Mouse (Mus musculus) retina, postnatal 1 day (tissue): ENCODE measurements at regions not wholly inside any gene's neighbourhood (a gene's known extent, or its start where the extent isn't known, plus 50 kb on each side); places are given as distances from the start of the nearest gene placed in this dataset.

Experiments
- DNase-seq: peaks from one replicate; pipeline ENCODE4 v3.0.0-alpha.2; 2012

GRCm38 (mm10) chr16:25042669-25043440 is 243.8 kb upstream of the Tprg start:
- DNase-seq, result no peak

DNA sequence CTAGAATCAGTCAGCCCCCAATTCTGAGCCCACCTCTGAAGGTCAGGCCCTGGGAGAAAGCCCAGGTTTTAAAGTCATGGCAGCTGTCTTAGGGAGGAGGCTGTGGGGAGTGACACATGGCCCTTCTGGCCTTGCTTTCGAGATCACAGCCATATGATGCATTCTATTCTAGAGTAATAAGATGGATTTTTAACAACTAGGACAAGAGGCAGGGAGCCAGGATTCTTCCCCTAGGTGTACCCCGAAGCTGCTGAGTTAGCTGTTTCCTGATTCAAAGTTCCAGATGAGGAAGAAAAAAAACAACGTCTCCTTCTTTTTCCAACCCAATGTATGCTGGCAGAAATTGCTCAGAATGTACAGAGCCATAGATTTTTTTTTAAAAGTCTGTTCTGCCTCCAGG is 242.0 kb upstream of the Tprg start:
- DNase-seq, result no peak

GRCm38 (mm10) chr16:25047726-25048125 is 238.9 kb upstream of the Tprg start:
- no peak for DNase-seq

GRCm38 (mm10) chr16:25049928-25050510 is 236.6 kb upstream of the Tprg start:
- DNase-seq, result no peak

- DNase-seq, result no peak
These were observed 235.6 kb upstream of the Tprg start for GRCm38 (mm10) chr16:25051044-25051443.

DNA sequence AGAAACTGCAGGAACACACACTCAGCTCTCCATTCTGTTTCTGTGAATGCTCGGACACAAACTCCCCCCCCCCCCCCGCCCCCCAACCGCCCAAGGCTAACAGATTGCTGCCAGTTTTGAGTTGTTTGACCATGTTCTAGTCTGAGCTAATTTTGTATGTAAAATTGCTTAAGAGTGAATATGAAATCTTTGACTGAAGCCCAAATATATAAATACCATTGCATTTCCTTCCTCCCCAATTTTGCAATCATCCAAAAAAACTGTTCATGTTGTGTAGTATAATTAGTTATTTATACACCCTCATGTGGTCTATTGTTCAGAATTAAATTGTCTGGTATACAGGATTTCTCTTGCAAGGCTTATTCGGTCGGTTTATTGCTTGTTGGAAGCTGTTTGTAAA is 234.2 kb upstream of the Tprg start:
- no peak for DNase-seq

- no peak for DNase-seq
These were observed 233.7 kb upstream of the Tprg start for GRCm38 (mm10) chr16:25052917-25053343.

DNA sequence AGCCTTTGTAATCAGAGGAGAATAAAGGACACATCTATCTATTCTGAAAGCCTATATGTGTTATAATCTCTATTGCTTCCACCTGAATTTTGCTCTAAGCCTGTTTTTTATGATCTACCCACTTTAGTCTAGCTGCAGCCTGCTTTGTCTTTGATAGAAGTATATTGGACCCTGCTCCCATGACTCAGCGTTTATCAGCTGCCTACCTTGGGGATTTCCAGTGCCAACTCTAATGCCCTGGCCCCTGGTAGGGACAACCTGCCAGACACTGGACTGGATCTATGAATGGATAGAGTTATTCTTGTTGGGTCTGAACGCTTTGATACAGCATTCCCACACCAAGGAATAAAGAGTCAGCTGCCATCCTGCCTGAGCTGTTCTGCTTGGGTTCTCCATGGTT is 232.3 kb upstream of the Tprg start:
- DNase-seq, result no peak

DNA sequence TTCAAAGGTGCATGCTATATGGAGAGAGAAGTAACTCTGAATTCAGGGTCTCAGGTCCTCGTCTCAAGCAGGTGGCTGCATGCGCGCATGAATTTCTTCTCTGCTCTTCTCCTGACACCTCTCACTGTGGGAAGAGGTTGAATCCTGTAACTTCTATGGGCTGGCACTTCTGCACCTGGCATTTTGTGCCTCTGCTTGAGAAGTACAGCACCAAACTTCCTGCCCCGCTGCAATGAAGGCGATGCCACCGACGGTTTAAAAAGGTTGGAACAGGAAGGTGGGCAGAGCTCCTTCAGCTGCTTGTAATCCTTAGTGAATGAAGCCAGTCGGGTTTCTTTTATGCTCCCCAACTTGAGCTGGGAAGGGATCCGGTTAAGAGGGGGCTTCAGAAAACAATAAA is 231.2 kb upstream of the Tprg start:
- DNase-seq, result no peak

DNA sequence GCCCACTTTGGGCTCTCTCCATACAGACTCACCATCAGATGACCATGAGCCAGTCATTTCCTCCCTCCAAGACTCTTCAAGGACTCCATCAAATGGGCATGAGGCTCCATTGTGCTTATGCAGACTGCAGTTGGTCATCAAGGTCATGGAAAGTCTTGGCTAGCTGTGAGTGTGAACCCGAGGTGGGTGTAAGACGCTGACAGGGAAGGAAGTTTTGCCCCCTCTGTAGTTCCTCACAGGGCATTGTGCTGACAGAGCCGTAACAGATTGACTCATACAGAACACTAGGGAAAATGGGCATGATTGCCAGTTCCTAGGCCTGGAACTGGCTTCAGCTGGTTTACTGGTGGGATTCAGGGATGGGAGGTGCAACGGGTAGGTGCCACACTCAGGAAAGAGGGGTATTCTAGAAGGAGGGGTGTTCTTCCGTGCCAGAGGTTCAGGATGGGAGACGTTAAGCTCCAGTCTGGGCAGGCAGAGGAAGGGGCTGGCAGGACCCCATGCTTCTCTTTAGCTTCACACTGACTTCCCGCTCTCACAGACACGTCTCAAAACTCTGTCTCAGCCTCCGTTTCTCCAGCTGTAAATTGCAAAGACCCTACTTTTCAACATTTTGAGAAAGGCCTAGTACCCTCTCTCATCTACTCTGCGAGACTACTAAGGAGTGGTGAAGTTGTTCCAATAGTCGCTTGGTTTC is 228.4 kb upstream of the Tprg start:
- DNase-seq, result no peak

DNA sequence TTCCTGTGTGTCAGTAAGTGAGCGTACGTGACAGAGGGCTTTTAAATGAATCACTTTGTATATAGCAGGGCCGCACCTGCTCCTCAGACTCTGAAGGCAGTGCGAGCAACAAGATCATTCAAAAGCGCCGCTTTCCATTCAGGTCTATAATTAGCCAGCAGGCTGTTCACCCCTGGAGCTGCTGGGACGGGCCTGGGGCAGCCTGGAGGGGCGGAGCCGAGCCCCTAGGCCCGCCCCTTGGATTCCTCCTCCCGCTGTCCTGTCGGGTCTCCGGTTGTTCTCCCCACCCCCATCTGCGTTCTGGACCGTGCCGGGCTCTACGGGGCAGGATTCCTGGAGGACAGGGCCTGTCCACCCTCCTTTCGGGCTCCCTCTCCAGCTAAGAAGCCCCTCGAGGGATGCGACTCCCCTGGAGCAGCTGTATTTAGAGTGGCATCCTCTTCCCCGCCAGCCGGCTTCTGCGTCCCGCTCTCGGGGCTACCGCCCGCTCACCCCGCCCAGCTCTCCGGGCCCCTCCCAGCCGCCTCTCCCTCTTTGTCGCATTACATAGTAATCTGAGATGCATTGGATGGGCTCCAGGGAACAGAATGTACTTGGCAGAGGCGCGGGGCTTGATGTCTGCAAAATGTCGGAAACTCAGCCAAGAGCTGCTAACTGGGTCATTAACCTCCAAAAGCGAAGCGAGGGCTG is 227.7 kb upstream of the Tprg start:
- peak; percentile 97 for DNase-seq

DNA sequence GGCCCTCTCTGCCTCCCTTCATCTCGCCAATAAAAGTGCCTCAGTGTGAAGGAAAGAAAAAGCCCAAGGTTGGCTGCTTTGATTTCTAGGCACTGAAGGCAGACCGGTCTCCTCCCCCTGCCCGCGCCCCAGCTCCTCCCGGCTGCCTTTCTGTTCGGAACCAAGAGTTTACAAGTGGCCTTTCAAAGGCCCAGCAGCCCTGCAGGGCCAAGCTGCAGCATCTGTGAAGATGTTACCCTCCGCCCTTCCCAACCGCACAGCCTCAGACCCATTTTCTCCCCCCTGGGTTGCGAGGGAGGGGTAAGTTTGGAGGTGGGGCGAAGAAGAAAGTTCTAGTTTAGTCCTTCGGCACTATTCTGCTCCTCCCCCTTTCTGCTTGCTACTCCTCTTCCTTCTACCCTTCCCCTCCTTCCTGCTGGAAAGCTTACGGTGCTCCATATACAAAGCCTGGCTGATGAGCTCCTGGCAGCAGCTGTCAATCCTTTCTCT is 227.1 kb upstream of the Tprg start:
- DNase-seq, result no peak

- DNase-seq, result peak; percentile 17
These were observed 226.4 kb upstream of the Tprg start for GRCm38 (mm10) chr16:25060266-25060665.

- DNase-seq, result no peak
These were observed 225.0 kb upstream of the Tprg start for GRCm38 (mm10) chr16:25061631-25062030.

- no peak for DNase-seq
These were observed 222.6 kb upstream of the Tprg start for GRCm38 (mm10) chr16:25063981-25064380.

GRCm38 (mm10) chr16:25064538-25064937 is 222.1 kb upstream of the Tprg start:
- peak; percentile 91 for DNase-seq

GRCm38 (mm10) chr16:25066822-25067221 is 219.8 kb upstream of the Tprg start:
- no peak for DNase-seq

- peak; percentile 56 for DNase-seq
These were observed 219.1 kb upstream of the Tprg start for GRCm38 (mm10) chr16:25067276-25068249.

GRCm38 (mm10) chr16:25080811-25081210 is 205.8 kb upstream of the Tprg start:
- no peak for DNase-seq

DNA sequence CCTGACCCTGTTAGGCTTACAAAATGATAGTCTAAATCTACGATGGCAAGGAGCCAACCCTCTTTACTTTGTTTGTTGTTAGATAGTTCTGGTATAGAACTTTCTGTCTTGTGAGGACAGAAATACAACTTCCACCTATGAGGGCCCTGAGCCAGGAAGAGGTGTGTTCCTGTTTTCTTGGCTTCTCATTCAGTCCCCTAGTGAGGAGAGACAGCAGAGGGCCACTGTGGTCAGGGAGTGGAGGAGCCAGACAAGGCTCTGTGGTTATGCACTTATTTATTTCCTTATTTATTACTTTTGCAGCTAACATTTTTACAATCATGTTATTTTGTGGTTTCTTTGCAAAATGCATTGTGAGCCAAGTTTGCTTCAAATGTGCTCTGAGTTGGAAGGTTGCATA is 202.9 kb upstream of the Tprg start:
- no peak for DNase-seq

- DNase-seq, result no peak
These were observed 198.6 kb upstream of the Tprg start for GRCm38 (mm10) chr16:25087741-25088648.
